Mouse (Mus musculus) fat pad, adult 2 months (tissue): ENCODE data around the gene Haus4.

Source experiments
- DNase-seq: peaks from one replicate; pipeline ENCODE4 v3.0.0-alpha.2; 2011; ENCODE audit warnings: low read depth, low spot score; ENCODE audit errors: extremely low read depth

Gene Haus4

GRCm38 (mm10) chr14:54572790-54573736, 18.6 kb upstream of the Haus4 start:
- no peak for DNase-seq

- peak; percentile 34 for DNase-seq
Observed at GRCm38 (mm10) chr14:54572122-54572521, 17.7 kb upstream of the Haus4 start.

- no peak for DNase-seq
Observed at GRCm38 (mm10) chr14:54569451-54570392, 15.3 kb upstream of the Haus4 start.

- DNase-seq, result no peak
Observed at GRCm38 (mm10) chr14:54568694-54569414, 14.4 kb upstream of the Haus4 start.

GRCm38 (mm10) chr14:54560527-54561242, 6.3 kb upstream of the Haus4 start:
- no peak for DNase-seq

- no peak for DNase-seq
Observed at GRCm38 (mm10) chr14:54557330-54557729, 2.9 kb upstream of the Haus4 start.

- no peak for DNase-seq
Observed at GRCm38 (mm10) chr14:54553454-54553974, 902 bp downstream of the Haus4 start.

GRCm38 (mm10) chr14:54544703-54545102, 9.7 kb downstream of the Haus4 start:
- DNase-seq, result no peak

GRCm38 (mm10) chr14:54540771-54541170, 13.6 kb downstream of the Haus4 start:
- no peak for DNase-seq

- DNase-seq, result no peak
Observed at GRCm38 (mm10) chr14:54538580-54538979, 15.8 kb downstream of the Haus4 start.

GRCm38 (mm10) chr14:54528446-54529111, 25.8 kb downstream of the Haus4 start:
- DNase-seq, result no peak

GRCm38 (mm10) chr14:54528007-54528393, 26.4 kb downstream of the Haus4 start:
- DNase-seq, result no peak

- no peak for DNase-seq
Observed at GRCm38 (mm10) chr14:54527227-54528006, 27.0 kb downstream of the Haus4 start.

GRCm38 (mm10) chr14:54523600-54523999, 30.8 kb downstream of the Haus4 start:
- no peak for DNase-seq

GRCm38 (mm10) chr14:54516710-54517310, 37.6 kb downstream of the Haus4 start:
- no peak for DNase-seq

- DNase-seq, result no peak
Observed at GRCm38 (mm10) chr14:54509774-54510173, 44.6 kb downstream of the Haus4 start.

GRCm38 (mm10) chr14:54503092-54503491, 51.3 kb downstream of the Haus4 start:
- DNase-seq, result no peak

- DNase-seq, result no peak
Observed at GRCm38 (mm10) chr14:54501365-54501764, 53.1 kb downstream of the Haus4 start.
